Mouse (Mus musculus): Measurements from ENCODE around the gene Col5a3.
A peak's percentile ranks its signal among the peaks of the same experiment; 100 is the strongest.
"Not testable (repeated sequence)": the region's sequence is repeated elsewhere in the genome, so short reads cannot be mapped to it uniquely, and the experiment has no call there.

Gene Col5a3

GRCm38 (mm10) chr9:20814521-20815272, at the start of gene Col5a3:
Gene Col5a3 (minus strand): TSS chr9:20815067.
- no peaks in the 10 kb centered on the region for H3K36me3 ChIP-seq (ENCODE audit: control insufficient read depth, insufficient read depth, low read length, poor library complexity, severe bottlenecking)
- no peaks in the 10 kb centered on the region for H3K27me3 ChIP-seq (ENCODE audit: control insufficient read depth, insufficient read depth, low read length, poor library complexity, severe bottlenecking)
- no peak for DNase-seq (ENCODE audit: low read depth, low spot score)

DNA sequence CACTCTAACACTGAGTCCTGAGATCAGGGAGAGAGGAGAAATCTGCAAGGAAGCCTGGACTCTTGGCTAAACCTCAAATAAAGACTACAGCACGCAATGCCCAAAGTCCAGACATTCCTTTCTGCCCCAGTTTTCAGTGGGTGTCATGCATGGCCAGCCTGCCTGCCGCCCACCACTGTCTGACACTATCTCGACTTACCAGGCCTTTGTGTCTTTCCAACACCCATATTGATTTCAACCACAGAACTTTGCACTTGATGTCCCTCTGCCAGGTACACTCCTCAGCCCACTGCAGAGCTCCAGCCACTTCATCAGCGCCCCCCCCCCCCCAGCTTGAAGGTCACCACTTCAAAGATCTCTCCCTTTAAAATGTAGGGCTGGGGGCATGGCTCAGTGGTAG, 47.4 kb upstream of the Col5a3 start:
- no peaks in the 10 kb centered on the region for H3K27me3 ChIP-seq (ENCODE audit: control insufficient read depth, insufficient read depth, low read length, poor library complexity, severe bottlenecking)
- no peak for DNase-seq (ENCODE audit: low read depth, low spot score)
- H3K36me3 ChIP-seq (ENCODE audit: control insufficient read depth, insufficient read depth, low read length, poor library complexity, severe bottlenecking) = no peaks in the 10 kb centered on the region

DNA sequence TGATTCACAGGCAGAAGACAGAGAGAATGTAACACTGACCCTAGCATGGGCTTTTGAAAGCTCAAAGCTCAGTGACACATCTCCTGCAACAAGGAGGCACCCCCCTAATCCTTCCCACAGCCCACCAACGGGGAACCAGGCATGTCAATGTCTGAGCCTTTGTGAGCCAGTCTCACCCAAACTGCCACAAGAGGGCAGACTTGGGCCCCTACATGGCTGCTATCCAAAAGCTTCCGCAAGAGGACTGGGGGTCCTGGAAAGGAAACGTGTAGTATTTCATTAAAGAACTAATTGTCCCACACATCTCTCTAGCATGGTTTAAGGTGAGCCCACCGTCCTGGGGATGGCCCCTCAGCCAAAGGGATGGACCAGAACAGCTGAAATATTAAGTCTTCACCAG, 47.0 kb upstream of the Col5a3 start:
- peak; percentile 65 for DNase-seq (ENCODE audit: low read depth, low spot score)
- Histone ChIP-seq H3K36me3 (ENCODE audit: control insufficient read depth, insufficient read depth, low read length, poor library complexity, severe bottlenecking) (no peaks in the 10 kb centered on the region), H3K27me3 (ENCODE audit: control insufficient read depth, insufficient read depth, low read length, poor library complexity, severe bottlenecking) (no peaks in the 10 kb centered on the region)

DNA sequence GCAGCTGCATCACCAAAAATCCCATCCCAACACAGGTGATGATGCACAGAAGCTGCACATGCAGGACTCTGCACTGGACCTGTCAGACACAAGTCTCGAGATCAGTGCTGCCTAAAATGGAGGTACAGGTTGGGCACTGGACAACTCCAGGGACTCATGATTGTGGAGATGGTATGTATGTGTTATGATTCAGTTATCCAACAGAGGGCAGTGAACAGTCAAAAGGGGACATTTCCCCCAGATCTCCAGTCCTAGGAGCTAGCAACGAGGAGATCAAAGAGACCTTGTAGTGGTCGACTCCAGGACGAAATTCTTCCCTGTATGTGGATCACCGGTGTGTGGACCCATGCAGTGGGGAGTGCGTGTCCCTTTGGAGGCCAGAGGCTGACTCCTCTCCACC, 45.1 kb upstream of the Col5a3 start:
- no peak for DNase-seq (ENCODE audit: low read depth, low spot score)
- no peaks in the 10 kb centered on the region for H3K36me3 ChIP-seq (ENCODE audit: control insufficient read depth, insufficient read depth, low read length, poor library complexity, severe bottlenecking)
- no peaks in the 10 kb centered on the region for H3K27me3 ChIP-seq (ENCODE audit: control insufficient read depth, insufficient read depth, low read length, poor library complexity, severe bottlenecking)

- peak; percentile 91 for DNase-seq (ENCODE audit: low read depth, low spot score)
- no peaks in the 10 kb centered on the region for H3K27me3 ChIP-seq (ENCODE audit: control insufficient read depth, insufficient read depth, low read length, poor library complexity, severe bottlenecking)
These were observed 42.3 kb upstream of the Col5a3 start for GRCm38 (mm10) chr9:20857131-20857530.

DNA sequence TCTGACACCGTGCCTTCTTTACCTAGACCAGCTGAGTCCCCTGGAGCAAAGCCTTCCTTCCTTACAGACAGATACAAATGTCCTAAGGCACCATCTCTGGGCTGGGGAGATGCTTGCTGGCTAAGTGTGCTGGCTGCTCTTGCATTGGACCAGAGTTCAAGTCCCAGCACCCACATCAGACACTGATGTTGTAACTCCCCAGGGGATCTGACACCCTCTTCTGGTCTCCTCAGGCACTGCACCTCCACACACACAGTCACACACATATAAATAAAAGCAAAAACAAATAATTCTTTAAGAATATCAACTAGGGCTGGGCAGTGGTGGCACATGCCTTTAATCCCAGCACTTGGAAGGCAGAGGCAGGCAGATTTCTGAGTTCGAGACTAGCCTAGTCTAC, 35.3 kb upstream of the Col5a3 start:
- Histone ChIP-seq H3K27me3 (ENCODE audit: control insufficient read depth, insufficient read depth, low read length, poor library complexity, severe bottlenecking) (no peaks in the 10 kb centered on the region), H3K36me3 (ENCODE audit: control insufficient read depth, insufficient read depth, low read length, poor library complexity, severe bottlenecking) (no peaks in the 10 kb centered on the region)
- no peak for DNase-seq (ENCODE audit: low read depth, low spot score)

More at GRCm38 (mm10) chr9:20857131-20857530, 42.3 kb upstream of the Col5a3 start:
- no peaks in the 10 kb centered on the region for H3K36me3 ChIP-seq (ENCODE audit: control insufficient read depth, insufficient read depth, low read length, poor library complexity, severe bottlenecking)

DNA sequence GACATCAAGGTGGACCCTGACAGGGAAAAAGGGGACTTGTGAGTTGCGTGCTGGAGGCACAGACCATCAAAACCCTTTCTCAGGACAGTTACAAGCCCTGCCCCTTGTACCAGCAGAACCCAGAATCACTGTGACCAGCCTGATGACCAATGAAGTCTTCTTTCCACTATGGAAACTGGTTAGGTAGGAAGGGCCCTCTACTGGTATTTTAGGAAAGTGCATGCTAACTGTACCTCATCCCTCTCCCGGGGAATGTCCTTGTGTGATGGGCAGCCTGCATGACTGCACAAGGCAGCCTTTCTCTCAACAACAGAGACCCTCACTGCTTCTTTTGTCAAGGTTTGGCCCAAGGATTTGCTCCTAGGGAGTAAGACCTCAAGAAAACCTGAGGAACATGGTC, 27.8 kb upstream of the Col5a3 start:
- Histone ChIP-seq H3K27me3 (ENCODE audit: control insufficient read depth, insufficient read depth, low read length, poor library complexity, severe bottlenecking) (no peaks in the 10 kb centered on the region), H3K36me3 (ENCODE audit: control insufficient read depth, insufficient read depth, low read length, poor library complexity, severe bottlenecking) (no peaks in the 10 kb centered on the region)
- DNase-seq (ENCODE audit: low read depth, low spot score) = peak; percentile 10

- DNase-seq (ENCODE audit: low read depth, low spot score) = no peak
- Histone ChIP-seq H3K27me3 (ENCODE audit: control insufficient read depth, insufficient read depth, low read length, poor library complexity, severe bottlenecking) (no peaks in the 10 kb centered on the region), H3K36me3 (ENCODE audit: control insufficient read depth, insufficient read depth, low read length, poor library complexity, severe bottlenecking) (no peaks in the 10 kb centered on the region)
These were observed 27.3 kb upstream of the Col5a3 start for GRCm38 (mm10) chr9:20842211-20842610.

- DNase-seq (ENCODE audit: low read depth, low spot score) = no peak
- Histone ChIP-seq H3K36me3 (ENCODE audit: control insufficient read depth, insufficient read depth, low read length, poor library complexity, severe bottlenecking) (no peaks in the 10 kb centered on the region), H3K27me3 (ENCODE audit: control insufficient read depth, insufficient read depth, low read length, poor library complexity, severe bottlenecking) (no peaks in the 10 kb centered on the region)
These were observed 24.1 kb upstream of the Col5a3 start for GRCm38 (mm10) chr9:20838931-20839330.

DNA sequence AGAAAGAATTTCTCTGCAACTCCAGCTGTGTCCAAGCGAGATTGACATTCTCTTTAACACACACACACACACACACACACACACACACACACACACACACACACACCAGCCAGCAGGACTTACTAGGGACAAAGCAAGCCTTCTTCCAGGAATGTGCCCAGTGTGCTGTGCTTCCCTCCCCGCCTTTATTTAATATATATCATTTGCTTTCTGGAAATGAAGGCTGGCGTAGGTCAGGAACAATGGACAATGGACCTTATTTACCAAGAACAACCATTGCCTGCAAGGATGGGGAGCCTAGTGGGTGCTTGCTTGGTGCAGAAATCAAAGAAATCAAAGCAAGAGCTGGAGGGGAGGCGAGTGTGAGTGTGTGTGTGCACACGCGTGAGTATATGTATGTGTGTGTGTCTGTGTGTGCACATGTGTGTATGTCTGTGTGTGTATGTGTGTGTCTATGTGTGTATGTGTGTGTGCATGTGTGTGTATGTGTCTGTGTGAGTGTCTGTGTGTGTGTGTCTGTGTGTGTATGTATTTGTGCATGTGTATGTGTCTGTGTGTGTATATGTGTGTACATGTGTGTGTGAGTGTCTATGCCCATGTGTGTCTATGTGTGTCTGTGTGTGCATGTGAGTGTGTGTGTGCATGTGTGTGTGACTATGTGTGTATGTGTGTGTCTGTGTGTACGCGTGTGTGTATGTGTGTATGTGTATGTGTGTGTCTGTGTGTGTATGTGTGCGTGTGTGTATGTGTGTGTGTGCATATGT, 22.5 kb upstream of the Col5a3 start:
- no peak for DNase-seq (ENCODE audit: low read depth, low spot score)
- Histone ChIP-seq H3K27me3 (ENCODE audit: control insufficient read depth, insufficient read depth, low read length, poor library complexity, severe bottlenecking) (no peaks in the 10 kb centered on the region), H3K36me3 (ENCODE audit: control insufficient read depth, insufficient read depth, low read length, poor library complexity, severe bottlenecking) (no peaks in the 10 kb centered on the region)

DNA sequence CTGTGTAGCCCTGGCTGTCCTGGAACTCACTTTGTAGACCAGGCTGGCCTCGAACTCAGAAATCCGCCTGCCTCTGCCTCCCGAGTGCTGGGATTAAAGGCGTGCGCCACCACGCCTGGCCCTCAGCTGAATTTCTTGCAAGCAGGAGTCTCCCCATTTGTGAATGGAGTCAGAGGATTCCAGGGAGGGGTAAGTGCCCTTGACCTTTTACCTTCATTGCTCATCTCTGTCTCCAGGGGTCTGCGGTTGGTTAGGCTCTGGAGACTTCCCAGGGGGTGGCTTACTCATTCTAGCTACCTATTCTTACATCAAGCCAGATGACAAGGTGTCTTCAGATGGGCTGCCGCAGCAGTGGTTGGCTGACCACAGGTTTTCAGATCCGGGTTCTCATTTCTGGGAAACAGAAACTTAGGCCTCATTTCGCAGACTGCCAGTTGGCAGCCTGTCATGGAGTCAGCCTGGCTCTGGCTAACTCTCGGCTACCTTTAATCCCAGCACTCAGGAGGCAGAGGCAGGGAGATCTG, 20.6 kb upstream of the Col5a3 start:
- H3K36me3 ChIP-seq (ENCODE audit: control insufficient read depth, insufficient read depth, low read length, poor library complexity, severe bottlenecking); H3K27me3 ChIP-seq (ENCODE audit: control insufficient read depth, insufficient read depth, low read length, poor library complexity, severe bottlenecking); DNase-seq (ENCODE audit: low read depth, low spot score): not testable (repeated sequence)

GRCm38 (mm10) chr9:20834881-20835280, 20.0 kb upstream of the Col5a3 start:
- H3K27me3 ChIP-seq (ENCODE audit: control insufficient read depth, insufficient read depth, low read length, poor library complexity, severe bottlenecking) = no peaks in the 10 kb centered on the region
- no peaks in the 10 kb centered on the region for H3K36me3 ChIP-seq (ENCODE audit: control insufficient read depth, insufficient read depth, low read length, poor library complexity, severe bottlenecking)
- no peak for DNase-seq (ENCODE audit: low read depth, low spot score)

- H3K27me3 ChIP-seq (ENCODE audit: control insufficient read depth, insufficient read depth, low read length, poor library complexity, severe bottlenecking) = no peaks in the 10 kb centered on the region
- peak; percentile 75 for DNase-seq (ENCODE audit: low read depth, low spot score)
- H3K36me3 ChIP-seq (ENCODE audit: control insufficient read depth, insufficient read depth, low read length, poor library complexity, severe bottlenecking) = no peaks in the 10 kb centered on the region
These were observed 16.2 kb upstream of the Col5a3 start for GRCm38 (mm10) chr9:20830901-20831643.

- Histone ChIP-seq H3K36me3 (ENCODE audit: control insufficient read depth, insufficient read depth, low read length, poor library complexity, severe bottlenecking) (no peaks in the 10 kb centered on the region), H3K27me3 (ENCODE audit: control insufficient read depth, insufficient read depth, low read length, poor library complexity, severe bottlenecking) (no peaks in the 10 kb centered on the region)
- no peak for DNase-seq (ENCODE audit: low read depth, low spot score)
These were observed 13.3 kb upstream of the Col5a3 start for GRCm38 (mm10) chr9:20828127-20828526.

DNA sequence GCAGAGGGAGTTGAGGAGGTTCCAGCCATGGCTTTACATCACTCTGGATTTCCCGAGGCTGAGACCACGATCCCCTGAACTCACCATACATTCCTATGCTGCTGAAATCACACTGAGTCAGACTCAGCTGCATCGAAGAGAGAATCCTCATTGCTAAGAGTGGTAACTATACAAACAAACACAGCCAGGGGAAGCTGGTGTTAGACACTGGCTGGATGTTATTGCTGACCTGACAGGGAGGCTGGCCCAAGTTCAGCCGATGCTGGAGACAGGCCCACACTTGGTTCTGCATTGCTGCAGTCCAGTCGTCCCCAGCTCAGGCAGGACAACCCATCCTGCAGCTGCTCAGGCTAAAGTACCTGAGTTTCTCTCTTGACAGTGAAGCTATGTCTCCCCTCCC, 10.9 kb upstream of the Col5a3 start:
- no peaks in the 10 kb centered on the region for H3K27me3 ChIP-seq (ENCODE audit: control insufficient read depth, insufficient read depth, low read length, poor library complexity, severe bottlenecking)
- H3K36me3 ChIP-seq (ENCODE audit: control insufficient read depth, insufficient read depth, low read length, poor library complexity, severe bottlenecking) = no peaks in the 10 kb centered on the region
- no peak for DNase-seq (ENCODE audit: low read depth, low spot score)

Measured in splenic B cell, adult 2 months (primary cell).